Mouse (Mus musculus): ENCODE results near the gene Serping1. TPM values are rescaled to one million over a fixed set of nuclear protein-coding genes. Genes with fewer than 3 reads are reported as not detected.
A peak's percentile ranks its signal among the peaks of the same experiment; 100 is the strongest.

The Serping1 gene
- total RNA-seq, 2 experiments from 2014 or later: 55.0 to 72.1 TPM

GRCm38 (mm10) chr2:84788316-84788715 lies 13.1 kb upstream of the Serping1 start:
- DNase-seq: no peak
- intact Hi-C loops (cut with DNase I; ENCODE audit: low total_unique reads): no loop called here

DNA sequence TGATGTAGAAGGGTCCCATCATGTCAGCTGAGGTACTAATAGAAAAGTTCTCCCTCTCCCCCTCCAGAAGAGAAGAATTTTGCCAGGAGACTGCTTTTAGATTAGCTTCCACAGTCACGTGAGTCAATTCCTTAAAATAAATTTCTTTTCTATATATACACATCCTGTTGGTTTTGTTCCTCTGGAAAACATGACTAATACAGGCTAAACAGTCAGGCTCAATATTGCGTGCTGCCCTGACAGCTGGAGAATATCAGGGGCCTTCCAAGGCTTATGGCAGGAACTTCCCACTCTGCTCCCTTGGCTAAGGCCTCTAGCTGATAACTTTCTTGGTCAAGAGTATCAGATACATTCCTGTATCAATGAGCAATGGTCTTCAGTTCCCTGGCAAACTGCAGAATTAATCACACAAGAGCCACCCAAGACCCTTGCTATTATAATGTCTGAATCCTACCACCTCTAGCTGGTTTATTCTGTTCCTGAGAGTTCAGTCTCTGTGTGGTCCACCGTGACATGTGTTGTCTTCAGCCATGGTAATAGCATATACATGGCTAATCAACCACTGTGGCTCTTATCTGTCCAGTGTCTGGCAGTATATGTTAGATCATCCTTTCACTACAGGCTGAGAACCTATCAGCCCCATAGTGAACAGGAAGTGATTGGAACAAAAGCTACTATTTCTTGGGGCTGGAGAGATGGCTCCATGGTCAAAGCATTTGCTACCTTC lies 8.8 kb upstream of the Serping1 start:
- intact Hi-C loops (cut with DNase I; ENCODE audit: low total_unique reads): no loop called here

DNA sequence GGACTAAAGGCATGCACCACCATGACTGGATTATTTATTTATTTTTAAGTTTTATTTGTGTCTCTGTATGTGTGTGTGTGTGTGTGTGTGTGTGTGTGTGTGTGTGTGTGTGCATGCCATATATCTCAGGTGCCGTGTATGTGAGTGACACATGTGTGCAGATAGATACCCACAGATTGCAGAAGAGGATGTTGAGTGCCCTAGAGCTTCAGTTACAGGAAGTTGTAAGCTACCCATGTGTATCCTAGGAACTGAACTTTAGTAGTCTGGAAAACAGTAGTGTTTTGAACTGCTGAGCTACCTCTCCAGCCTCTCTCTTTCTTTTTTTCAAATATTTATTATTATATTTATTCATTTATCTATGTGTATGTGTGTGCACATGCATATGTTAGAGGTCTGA lies 8.1 kb upstream of the Serping1 start:
- no peak for DNase-seq
- intact Hi-C loops (cut with DNase I; ENCODE audit: low total_unique reads): no loop called here

More for the DNA sequence above, 8.8 kb upstream of the Serping1 start:
- no peak for DNase-seq

DNA sequence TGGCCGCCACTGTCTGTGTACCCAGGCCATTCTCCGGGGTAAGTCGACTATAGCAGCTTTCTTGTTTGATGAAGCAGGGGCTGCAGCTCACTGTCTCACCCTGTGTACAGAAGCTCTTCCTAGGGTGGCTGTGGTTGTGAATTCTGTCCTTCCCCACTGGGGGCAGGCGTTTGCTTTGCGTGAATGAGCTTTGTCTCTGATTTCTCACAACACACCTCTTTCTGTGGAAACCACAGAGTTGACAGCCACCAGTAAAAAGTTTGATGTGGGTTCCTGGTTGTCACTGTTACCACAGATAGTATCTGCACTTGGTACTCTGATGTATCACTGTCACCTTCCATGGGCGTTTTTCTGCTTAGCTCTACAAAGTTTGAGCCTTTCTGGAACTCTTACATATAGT lies 4.0 kb upstream of the Serping1 start:
- DNase-seq: no peak
- intact Hi-C loops (cut with DNase I; ENCODE audit: low total_unique reads): no loop called here

DNA sequence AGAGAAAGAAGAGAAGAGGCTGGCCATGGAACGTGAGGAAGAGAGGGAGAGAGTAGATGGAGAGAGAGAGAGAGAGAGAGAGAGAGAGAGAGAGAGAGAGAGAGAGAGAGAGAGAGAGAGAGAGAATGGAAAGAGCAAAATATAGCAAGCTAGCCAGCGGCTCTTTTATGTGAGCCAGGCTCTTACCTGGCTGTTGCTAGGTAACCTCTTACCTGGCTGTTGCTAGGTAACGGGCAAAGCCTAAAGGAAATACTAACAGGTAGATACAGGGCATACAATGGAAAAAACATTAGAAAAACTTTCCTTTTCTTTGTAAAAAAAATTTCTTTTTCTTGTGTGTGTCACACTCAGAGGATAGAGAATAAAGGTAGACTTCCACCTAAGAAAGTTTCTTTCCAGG lies 2.5 kb upstream of the Serping1 start:
- DNase-seq: no peak
- intact Hi-C loops (cut with DNase I; ENCODE audit: low total_unique reads): no loop called here

- intact Hi-C loops (cut with DNase I; ENCODE audit: low total_unique reads): no loop called here
- peak; percentile 47 for DNase-seq
These were observed 421 bp upstream of the Serping1 start for GRCm38 (mm10) chr2:84775665-84776064.

DNA sequence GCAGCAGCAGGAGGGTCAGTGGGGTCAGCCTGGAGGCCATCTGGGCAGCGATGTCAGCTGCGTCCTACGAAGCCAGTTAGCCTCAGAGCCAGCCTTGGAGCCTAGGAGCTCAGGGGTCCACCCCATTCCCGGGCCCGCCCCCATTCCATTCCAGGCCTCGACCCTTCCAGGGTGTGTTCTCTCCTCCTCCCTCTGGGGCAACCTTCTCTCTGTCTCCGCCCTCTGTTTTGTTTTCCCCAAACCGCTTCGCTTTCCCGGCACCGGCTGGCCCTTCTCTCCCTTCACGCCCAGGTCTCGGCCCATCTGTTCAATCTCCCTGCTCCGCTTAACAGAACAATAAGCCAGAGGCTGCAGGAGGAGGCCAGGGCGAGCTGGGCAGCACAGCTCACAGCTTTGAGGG lies 493 bp downstream of the Serping1 start:
- peak; percentile 85 for DNase-seq
- intact Hi-C loops (cut with DNase I; ENCODE audit: low total_unique reads): no loop called here

DNA sequence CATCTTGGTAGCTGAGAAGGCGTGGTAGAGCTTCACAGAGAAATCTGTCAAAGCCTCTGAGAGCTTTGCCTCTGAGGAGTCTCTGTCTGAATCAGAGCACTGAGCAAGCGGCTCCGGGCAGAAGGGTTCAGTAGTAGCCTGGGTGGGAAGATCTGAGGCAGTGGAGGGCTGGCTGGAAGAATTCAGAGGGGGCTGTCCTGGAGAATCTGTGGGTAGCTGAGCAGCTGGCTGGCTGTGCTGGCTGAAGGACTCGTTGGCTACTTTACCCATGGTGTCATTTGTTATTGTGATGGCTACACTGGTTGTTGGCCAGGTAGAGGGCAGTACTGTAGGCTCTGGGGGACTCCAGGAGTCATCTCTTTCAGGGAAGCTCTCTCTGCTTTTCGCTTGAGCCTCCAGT lies 2.0 kb downstream of the Serping1 start:
- intact Hi-C loops (cut with DNase I; ENCODE audit: low total_unique reads): no loop called here
- no peak for DNase-seq

DNA sequence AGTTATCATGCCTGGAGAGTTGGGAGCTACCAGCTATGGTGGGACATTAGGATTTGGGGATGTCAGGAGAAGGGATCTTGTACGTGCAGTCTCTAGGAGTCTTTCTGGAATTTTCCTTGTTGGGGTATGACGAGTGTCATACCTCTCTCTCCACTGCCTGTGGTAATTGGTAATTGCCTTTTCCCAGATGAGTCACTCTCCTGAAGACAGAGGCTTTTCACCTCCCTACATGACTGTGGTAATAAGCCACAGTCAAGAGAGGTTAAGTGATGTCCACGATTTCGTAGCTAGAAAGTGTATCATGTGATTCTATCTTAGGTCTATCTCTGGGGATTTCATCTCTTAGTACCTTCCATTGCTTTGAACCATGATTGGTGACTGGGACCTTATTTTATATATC lies 2.8 kb downstream of the Serping1 start:
- intact Hi-C loops (cut with DNase I; ENCODE audit: low total_unique reads): no loop called here
- DNase-seq: no peak

DNA sequence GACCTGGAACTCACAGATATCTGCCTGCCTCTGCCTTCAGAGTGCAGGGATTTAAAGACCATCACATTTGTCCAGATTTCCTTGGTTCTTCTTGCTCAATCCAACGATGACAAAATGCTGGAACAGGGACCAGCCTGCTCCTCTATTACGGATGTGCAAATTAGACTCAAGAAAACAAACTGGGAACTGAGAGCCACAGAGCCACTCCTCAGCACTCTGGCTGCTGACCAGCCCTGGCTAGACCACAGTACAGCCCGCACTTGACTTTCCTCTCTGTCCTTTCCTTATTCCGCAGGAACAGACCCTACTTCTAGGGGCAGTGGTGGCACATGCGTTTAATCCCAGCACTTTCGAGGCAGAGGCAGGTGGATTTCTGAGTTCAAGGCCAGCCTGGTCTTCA lies 4.7 kb downstream of the Serping1 start:
- intact Hi-C loops (cut with DNase I; ENCODE audit: low total_unique reads): no loop called here
- DNase-seq: peak; percentile 53

DNA sequence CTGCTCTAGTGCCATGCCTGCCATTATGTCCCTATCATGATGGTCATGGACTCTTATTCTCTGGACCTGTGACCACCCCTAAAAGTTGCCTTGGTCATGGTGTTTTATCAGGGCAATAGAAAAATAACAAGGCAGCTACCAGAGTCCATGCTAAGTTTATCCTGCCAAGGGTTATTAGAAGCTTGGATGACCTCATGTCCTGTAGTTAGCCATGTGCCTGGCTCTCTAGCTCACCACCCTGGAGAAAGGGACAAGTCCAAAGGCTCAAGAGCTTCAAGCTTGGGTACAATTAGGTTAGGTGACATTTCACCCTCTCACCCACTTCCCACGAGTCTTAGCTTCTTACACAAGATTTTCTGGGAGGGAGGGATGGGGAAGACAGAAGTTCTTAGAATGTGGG lies 12.4 kb downstream of the Serping1 start:
- intact Hi-C loops (cut with DNase I; ENCODE audit: low total_unique reads): no loop called here
- DNase-seq: no peak

- DNase-seq: no peak
- intact Hi-C loops (cut with DNase I; ENCODE audit: low total_unique reads): no loop called here
These were observed 12.9 kb downstream of the Serping1 start for GRCm38 (mm10) chr2:84762295-84762694.

- DNase-seq: no peak
- intact Hi-C loops (cut with DNase I; ENCODE audit: low total_unique reads): no loop called here
These were observed 13.4 kb downstream of the Serping1 start for GRCm38 (mm10) chr2:84761840-84762239.

GRCm38 (mm10) chr2:84761309-84761708 lies 13.9 kb downstream of the Serping1 start:
- intact Hi-C loops (cut with DNase I; ENCODE audit: low total_unique reads): no loop called here
- no peak for DNase-seq

DNA sequence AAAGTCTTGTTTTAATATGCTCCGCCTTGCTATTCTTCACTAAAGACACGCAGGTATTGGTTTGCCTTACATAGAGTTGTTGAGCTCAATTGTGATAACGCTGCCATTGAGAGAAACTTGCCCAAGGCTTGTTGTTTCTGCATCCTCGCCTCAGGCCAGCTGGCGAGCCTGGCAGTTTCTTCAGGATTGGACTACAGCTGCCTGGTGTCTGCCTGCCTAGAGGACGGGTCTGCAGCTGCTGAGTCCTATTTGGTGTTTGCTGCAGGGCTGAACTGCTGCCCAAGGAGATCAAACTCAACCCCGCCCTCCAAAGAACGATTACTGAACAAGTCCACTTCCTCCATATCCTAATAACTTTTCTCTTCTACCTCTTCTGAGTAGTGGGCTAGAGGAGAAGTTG lies 14.5 kb downstream of the Serping1 start:
- no peak for DNase-seq
- intact Hi-C loops (cut with DNase I; ENCODE audit: low total_unique reads): no loop called here

GRCm38 (mm10) chr2:84758542-84759127 lies 16.6 kb downstream of the Serping1 start:
- DNase-seq: no peak
- intact Hi-C loops (cut with DNase I; ENCODE audit: low total_unique reads): no loop called here

DNA sequence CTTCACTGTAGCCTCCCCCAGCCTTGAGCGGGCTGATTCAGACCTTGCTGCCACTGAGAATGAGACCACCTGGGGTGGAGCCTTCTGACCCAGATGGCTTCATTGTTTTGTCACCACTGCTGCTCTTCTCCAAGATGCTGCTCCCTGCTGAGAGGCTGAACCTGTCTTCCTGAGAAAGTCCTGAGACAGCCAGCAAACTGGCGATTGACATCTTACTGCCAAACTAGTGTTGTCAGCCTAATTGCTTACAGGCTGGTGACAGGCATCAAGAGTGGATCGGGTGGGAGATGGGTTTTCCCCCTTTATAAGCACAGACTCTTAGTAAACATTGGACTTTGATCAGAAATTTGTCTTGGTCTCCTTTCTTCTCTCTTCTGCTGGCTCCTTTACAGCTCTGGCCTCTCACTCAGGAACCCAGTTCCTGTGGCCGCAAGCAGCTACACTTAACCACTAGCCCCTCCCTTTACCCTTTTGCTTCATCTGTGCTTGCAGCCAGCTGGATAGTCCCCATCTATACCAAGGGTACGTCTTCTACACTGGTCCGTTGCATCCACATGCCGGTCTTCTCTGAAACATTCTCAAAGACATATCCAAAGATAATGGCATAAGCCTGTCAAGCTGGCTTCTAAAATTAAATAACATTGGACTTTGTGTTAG lies 18.1 kb downstream of the Serping1 start:
- intact Hi-C loops (cut with DNase I; ENCODE audit: low total_unique reads): no loop called here
- DNase-seq: no peak

DNA sequence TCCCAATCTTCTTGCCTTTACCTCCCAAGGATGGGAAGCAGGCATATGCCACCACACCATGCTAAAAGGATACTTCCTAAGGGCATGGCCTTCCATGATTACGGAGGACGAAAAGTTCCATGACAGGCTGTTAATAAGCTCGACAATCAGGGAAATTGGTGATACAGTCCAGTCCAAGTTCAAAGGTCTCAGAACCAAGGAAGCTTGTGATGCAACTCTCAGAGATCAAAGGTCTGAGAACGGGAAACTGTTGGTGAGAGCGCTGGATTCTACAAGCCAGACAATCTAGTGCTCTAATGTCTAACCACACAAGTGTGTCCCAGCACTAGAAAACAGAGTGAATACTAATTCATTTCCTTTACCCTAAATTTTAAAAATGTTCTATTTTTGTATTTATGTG lies 19.0 kb downstream of the Serping1 start:
- no peak for DNase-seq
- intact Hi-C loops (cut with DNase I; ENCODE audit: low total_unique reads): no loop called here

DNA sequence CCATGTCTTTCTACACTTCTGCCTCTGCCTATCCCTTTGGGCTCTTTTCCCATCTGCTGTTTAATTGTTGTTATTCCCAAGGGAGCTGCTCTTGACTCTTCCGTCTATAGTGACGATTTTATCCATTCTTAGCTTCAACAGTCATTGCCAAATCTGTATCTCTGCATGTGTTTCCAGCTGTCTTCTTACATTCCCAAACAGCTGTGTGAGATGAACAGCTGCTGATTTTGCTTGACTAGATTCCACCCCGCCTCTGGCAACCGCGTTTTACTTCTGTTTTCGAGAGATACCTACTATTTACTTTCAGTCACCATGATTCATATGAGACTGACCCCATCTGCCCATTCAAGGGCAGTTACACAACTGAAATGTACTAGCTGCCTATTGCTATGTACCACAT lies 25.1 kb downstream of the Serping1 start:
- no peak for DNase-seq
- intact Hi-C loops (cut with DNase I; ENCODE audit: low total_unique reads): no loop called here

- no peak for DNase-seq
- intact Hi-C loops (cut with DNase I; ENCODE audit: low total_unique reads): loop anchor here (5.0 kb wide), 1 partner anchor 53 kb away; the partner anchor contains the start of gene Ube2l6
These were observed 31.1 kb downstream of the Serping1 start for GRCm38 (mm10) chr2:84744126-84744525.

- DNase-seq: peak; percentile 74
- intact Hi-C loops (cut with DNase I; ENCODE audit: low total_unique reads): loop anchor here (5.0 kb wide), 1 partner anchor 54 kb away; the partner anchor contains the start of gene Ube2l6
These were observed 31.7 kb downstream of the Serping1 start, which contains the start of gene Gm19426 for GRCm38 (mm10) chr2:84743561-84743960. Gm19426 (minus strand) TSS chr2:84743655.
